Mouse (Mus musculus): ENCODE measurements at regions not wholly inside any gene's neighbourhood (a gene's known extent, or its start where the extent isn't known, plus 50 kb on each side); places are given as distances from the start of the nearest gene placed in this dataset.

DNA sequence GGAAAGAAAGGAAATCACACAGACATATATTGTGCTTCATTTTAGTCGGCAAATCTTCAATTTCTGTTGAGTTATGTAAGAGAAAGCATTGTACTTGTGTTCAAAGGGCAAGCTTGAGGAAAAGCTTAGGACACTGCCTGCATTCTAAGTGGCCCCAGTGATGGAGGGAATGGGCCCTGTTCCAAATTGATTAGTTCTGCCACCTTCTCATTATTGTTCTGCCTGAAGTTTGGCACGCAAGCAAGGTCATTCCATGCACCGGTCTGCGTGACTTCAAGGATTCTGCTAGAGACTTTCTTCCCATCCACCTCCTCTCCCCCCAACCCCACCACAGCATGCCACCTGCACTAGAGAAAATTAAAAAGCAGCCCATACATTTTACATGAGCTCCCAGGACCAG is 466.2 kb downstream of the Brinp1 start:
- TF ChIP-seq CTCF (IDR thresholded peaks at IDR 0.05) (no peak), EP300 (IDR thresholded peaks at IDR 0.05) (no peak)

Measured in lung, postnatal 0 days (tissue).